Mouse (Mus musculus) kidney, postnatal 36 days (tissue): ENCODE results near the gene Lrrc55.

Experiments used
- DNase-seq, 2 experiments: peaks; one replicate each; pipeline ENCODE4 v3.0.0; 2021 to 2022; ENCODE audit warnings: mixed read lengths in 2 of 2

Lrrc55 gene

DNA sequence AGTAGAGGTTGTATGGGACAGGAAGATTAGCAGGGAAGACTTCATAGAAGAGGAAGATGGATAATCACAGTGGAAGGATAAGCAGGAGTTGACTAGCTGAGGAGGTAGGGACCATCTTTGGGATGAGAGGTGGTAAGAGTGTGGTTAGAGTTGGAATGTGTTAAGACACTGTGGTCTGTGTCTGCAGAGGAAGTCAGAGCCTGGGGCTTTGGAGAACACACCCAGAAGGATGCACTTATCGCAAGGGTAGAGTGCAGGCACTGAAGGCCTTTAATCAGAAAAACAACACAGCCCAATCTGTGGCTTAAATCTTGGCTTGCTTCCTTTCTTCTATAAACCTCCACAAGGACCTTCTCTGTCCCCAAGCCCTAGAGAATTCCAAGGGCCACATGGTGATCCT, 28.7 kb downstream of the Lrrc55 start:
- DNase-seq, result no peak

DNA sequence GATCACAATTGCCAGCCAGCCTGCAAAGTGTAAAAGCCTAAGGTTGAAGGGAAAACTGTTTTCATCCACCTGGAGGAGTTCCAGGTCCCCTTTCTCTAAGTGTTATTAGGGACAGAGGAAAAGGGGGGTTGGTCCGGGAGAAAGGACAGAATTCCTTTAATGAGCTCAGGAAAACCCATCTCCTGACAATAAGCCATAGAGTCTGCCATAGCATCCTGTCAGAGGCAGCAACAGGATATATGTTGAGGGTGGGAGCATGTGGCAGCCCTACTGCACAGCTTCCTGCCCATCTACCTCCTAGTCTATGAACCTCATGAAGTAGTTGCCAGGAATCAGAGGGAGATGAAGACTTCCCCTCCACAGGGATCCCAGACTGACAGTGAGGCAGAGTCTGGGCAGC, 29.4 kb downstream of the Lrrc55 start:
- DNase-seq, result no peak

DNA sequence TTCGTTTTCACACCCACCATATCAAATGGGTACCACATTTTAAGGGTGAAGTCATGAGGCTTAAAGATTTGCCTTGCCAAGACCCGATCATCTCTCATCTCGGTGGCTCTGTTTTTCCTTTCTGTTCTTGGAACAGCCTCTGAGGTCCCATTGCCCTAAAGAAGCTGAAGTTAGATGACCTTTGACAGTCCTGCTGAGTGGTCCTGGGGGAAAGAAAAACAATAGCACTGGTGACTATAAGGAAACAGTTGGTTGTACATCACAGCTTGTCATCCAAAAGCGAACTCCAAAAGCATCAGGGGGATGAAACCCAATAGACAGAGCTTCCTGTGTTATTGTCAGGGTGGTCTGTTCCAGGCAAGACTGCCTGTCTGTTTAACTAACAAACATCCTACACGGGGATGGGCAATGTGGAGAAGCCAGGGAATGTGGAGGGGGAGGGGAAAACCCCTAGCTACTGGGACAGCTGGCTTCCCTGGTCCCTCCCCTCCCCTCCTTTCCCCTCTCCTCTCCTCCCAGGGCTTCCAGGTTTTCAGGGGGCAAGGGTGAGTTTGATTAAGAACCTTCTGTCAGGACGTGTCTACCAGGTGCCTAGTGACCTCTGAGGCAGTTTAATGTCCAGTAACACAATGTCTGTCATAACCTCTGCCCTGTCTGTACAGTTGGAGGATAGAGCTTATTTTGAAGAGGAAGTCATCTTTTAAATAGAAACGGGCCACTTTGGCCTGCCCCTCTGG, 33.5 kb downstream of the Lrrc55 start:
- peak; percentile 47 to 64 for DNase-seq

DNA sequence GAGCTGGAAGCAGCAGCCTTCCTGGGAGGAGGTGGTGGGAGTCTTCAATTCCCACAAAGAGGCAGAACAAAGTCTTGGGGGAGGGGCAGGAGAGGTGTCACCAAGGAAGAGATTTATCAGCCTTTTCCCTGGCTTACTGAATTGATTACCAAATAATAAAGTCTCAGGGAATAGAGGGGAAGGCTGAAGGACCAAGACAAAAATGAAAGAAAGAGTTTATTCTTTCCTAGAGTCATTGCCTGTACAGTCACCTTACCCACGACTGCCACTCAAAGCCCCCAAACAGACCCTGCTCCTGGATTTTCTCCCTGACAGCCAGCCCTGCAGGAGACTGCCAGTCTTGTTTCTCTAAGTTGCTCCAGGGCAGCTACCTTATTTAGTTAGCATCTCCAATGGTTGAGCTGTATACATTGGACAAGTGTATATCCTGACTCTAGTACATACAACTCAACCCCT, 35.3 kb downstream of the Lrrc55 start:
- DNase-seq, result no peak

DNA sequence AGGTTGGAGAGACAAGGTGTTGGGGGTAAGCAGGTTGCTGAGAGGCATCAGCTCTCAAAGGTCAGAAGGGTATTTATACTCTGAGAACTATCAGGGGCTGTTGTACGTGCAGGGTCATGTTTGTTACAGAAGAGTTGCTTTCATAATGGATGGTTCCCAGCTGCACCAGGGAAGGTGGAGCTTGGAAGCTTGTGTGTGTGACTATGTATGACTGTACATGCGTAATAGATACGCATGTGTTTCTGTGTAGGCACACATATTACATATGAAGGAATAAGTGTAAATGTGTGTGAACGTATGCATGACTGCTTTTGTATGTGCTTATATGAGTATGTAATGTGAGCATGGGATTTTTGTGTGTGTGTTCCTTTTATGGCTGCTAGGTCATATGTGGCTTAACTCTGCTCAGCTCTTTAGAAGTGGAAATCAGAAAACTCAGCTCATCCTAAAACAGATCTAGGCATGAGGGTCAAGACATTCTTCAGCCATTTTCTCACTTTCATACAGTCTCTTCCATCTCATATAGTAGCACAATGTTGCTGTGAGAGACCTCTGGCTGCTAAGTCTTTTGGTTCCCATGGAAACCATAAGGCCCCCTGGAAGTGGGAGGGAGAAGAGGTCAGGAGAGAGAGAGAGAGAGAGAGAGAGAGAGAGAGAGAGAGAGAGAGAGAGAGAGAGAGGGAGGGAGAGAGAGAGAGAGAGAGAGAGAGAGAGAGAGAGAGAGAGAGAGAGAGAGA, 35.9 kb downstream of the Lrrc55 start:
- no peak for DNase-seq

DNA sequence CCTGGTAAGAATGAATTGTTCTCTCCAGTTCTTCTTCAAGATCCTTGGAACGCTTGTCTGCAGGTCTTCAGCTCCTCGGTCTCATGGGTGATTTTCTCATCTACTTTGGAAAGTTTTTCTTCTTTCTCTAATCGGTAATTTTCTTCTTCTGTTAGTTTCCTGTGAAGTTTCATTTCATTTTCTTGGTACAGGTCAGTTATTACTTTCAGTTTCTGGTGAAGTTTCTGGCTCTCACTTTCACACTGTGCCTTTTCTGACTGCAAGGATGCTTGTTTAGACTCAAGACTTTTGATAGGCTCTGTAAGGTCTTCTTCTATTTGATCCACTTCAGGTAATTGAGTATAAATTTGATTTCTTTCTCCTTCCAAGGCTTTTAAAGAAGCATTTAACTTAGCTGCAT, 39.6 kb downstream of the Lrrc55 start:
- DNase-seq, result no peak

DNA sequence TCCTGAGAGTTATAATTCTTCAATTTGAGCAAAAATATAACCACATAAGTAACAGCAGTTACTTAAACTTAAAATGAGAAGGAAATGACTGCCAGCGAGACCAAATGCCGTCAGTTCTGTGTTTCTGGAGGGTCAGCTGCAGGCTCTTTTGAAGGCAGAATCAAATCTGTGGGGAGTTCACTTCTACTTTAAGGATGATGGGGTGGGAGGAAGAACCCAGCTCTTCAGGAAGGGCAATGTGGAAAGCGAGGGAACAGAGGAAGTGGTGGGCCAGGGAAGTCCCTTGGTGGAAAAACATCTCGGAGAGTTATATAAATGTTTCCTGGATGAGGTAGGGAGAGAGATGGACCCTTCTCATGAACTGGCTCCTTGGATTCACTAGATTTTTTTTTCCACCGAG, 40.9 kb downstream of the Lrrc55 start:
- DNase-seq, result no peak

DNA sequence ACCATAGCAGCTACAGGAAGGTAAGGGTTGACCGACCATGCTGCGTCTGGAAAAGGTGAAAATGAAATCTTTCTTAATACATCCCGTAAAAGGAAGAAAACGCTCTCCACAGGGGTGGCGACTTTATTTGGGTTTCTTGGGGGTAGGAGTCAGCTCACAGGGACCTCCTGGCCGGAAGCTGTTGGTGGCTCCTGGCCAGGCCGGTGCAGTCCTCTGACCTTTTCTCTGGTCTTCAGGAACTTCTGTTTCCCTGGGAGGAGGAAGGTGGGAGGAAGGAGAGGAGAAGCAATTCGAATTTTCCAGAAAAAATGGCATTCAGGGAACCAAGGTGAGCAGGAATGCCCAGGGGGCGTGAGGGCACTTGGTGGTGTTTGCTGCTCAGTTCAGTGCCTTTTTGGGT, 41.7 kb downstream of the Lrrc55 start:
- DNase-seq, result peak; percentile 60 to 68

DNA sequence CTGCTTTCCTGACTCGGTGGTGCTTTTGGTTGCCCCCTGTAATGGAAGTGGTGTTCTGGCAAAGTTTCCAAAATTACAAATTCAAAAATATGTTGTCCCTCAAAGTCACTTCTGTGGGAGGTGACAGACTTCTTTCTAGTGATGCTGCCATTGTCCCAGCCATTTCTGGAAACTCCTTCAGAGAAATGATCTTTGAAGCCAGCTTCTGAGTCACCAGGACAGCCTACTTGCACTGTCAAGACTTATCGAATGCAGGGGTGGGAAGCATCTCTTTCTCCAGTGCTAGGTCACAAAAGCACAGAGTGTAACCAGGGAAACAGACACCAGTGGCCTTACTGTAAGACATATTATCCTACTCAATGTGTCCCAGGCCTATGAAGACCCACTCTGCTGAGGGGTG, 45.8 kb downstream of the Lrrc55 start:
- DNase-seq, result no peak

DNA sequence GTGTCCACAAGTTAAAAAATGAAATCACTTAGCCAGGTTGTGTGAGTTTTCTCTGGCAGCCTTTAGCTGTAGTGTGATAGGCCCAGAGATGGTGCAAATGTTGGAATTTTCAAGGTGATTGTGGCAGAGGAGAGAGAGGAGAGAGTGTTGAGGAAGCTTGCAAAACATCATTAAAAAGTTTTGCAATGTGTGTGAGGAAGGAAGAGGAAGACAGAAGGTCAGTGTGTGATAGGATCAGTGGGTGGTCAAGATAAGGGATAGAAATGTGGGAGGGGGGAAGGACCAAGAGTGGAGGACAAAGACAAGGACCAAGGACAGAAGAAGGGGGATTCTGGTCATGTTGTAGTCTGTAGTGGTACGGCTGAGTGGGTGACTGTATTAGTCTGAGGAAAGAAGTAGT, 46.6 kb downstream of the Lrrc55 start:
- DNase-seq, result no peak

DNA sequence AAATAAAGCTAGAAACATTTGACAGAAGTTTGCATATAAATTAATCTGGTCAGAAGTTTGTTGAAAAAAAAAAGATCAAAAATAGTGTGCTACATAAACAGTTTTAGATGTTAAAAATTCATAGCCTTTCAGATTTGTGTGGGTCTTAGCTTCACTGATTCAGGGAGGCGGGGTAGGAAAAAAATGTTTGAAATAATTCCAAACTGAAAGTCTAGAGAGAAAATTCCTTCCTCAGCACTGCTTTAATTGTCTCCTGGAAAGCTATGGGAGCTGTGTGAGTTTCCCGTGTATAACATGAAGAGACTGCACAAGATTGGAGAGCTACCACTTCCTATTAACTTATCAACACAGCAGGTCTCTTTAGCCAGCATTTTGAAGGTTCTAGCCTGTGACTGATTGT, 49.5 kb downstream of the Lrrc55 start:
- no peak for DNase-seq

DNA sequence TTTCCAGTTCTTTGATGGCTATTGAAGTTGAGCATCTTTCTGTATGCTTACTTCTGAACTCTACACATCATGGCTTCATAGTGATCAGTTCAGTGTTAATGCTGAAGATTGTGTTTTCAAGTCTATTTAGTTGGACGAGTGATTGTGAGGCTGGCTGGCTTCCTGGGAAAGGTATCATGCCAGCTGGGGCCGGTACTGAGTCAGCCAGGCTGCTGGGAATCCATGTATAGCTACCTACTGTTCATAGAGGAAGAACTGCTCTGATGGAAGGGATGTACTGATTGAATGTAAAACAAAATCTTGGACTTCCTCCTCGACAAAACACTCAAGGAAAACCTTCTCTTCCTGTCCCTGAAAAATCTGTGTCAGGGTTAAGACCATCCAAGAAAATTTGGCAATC, 51.7 kb downstream of the Lrrc55 start:
- no peak for DNase-seq

DNA sequence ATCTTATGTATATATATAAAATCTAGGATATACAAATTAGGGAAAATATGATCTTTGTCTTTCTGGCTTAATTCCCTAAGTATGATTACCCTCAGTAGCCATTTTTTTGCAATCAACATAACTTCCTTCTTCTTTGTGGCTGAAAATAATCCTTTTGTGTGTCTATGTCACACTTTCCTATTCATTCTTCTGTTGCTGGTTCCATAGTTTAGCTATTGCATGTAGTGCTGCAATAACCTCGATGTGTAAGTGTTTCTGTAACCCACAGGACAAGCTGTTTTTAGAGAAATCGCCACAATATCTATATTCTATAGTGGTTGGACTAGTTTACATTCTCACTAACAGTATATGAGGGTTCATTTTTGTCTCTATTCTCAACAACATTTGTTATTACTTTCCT, 52.1 kb downstream of the Lrrc55 start:
- DNase-seq, result no peak

DNA sequence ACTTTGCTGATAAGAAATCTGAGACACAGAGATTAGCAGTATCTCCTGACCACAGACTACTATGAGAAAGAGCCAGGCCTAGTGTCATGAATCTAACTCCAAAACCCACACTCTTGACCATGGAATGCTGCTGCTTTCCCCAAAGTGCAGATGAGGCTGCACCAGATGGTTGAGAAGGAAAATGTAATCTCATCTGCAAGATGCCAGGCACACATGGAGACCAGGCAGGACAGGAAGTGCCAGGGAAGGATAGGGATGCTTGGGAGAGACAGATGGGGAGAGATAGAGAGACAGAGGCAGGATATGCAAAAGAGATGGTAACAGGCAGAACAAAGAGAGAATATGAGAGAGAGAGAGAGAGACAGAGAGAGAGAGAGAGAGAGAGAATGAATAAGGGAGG, 56.2 kb downstream of the Lrrc55 start:
- DNase-seq, result no peak

DNA sequence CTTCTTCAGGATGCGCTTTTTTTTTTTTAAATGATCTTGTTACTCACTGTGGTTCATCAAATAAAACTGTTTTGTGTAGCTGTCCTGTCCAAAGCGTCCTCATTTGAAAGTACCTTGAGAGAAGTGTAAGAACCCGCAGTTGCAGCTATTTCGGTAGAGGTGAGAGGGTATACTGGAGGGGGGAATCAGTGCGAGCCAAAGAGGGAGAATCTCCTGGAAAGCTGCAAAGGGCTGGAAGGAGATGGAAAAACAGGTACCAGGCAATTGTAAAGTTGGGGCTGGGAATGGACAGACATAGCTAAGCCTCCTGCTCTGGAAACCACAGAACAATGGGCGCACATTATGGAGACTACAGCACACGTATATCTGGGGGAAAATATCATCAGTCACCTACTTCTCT, 57.2 kb downstream of the Lrrc55 start:
- DNase-seq, result no peak

DNA sequence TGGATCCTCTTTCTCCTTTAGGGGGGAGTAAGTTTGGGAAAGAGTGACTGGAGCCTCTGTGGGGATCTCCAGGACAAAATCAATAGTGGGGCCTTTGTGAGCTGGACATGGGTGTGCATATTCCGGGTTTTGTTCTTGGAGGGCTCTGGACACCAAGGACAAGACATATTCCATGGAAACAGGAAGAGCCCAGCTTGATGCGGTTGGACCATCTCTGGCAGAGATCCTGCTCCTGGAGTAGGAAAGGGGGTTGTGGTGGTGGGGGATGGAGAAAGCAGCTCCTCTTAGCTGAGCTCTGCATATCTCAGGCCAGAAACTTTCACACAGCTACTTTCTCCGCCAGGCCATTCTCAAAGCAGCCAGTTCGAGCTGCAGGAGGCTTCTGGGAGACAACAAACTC, 57.6 kb downstream of the Lrrc55 start:
- peak; percentile 27 to 39 for DNase-seq

DNA sequence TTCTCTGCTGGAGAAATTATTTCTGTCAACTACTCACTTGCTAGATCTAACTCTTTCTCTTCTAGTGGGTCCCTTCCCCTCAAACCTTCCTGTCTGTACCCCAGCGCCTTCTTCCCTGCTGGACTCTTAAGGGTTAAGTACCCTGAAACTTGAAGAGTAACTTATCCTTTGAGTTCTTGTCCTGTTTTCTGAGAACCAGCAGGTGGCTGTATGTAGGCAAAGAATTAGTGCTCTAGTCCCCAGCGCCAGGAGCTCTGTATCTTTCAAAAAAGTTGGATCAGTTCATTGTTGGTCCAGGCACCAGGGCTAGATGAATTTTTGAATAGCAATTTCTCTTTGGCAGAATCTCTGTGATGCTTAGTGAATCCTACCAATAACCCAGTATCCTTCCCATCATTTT, 58.9 kb downstream of the Lrrc55 start:
- DNase-seq, result no peak

DNA sequence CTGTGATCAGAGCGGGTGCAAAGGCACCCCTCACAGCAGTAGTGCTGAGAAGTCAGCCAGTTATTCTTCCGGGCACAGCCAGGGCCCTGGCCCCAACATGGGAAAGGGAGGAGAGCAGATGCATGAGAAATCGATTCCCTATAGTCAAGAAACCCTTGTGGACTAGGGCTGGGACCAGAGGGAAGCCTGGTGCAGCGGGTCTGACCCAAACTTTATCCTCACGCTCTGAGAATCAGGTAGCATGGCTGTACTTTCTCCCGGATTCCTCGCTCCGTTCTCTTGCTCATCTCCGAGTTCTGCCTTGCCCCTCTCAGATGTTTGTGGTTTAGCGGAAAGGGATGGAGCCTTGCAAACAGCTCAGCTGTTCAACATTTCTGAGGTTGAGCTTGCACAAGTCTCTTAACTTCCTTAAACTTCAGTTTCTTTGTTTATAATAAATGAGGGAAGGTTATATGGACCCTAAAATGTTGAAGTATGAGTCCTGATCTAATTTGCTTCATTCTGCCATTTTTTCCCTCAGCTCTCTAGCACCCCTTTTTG, 59.3 kb downstream of the Lrrc55 start:
- no peak for DNase-seq

DNA sequence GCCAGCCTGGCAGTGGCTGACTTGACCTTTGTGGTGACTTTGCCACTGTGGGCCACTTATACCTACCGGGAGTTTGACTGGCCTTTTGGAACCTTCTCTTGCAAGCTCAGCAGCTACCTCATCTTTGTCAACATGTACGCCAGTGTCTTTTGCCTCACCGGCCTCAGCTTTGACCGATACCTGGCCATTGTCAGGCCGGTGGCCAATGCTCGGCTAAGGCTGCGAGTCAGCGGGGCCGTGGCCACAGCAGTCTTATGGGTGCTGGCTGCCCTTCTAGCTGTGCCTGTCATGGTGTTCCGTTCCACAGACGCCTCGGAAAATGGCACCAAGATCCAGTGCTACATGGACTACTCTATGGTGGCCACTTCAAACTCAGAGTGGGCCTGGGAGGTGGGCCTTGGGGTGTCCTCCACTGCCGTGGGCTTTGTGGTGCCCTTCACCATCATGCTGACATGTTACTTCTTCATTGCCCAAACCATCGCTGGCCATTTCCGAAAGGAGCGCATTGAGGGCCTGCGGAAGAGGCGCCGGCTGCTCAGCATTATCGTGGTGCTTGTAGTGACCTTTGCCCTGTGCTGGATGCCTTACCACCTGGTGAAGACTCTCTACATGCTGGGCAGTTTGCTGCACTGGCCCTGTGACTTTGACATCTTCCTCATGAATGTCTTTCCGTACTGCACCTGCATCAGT, 60.0 kb downstream of the Lrrc55 start:
- DNase-seq, result peak in 1 of 2 experiments; percentile 17

DNA sequence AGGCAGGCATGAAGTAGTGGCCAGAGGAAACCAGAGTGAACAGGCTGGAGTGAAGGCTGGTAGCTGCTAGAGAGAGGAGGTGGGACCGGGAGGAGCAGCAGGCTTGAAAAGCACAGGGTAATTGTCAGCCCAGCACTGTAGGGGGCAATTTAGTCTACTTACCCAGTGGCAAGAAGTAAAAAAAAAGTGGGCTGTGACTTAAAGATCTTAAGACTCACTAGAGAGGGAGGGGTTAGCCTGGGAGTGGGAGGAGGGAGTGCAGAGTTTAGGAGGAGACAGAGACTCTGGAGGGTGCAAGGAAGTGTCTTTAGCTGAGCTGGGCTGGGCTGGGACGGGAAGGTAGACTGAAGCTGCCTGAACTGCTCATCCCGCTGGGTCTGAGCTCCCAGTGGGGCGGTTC, 60.9 kb downstream of the Lrrc55 start, which contains the start of gene Aplnr:
TSS of gene Aplnr (plus strand) at position 137 of the 400 bp plus-strand sequence.
- DNase-seq, result peak; percentile 47 to 59

DNA sequence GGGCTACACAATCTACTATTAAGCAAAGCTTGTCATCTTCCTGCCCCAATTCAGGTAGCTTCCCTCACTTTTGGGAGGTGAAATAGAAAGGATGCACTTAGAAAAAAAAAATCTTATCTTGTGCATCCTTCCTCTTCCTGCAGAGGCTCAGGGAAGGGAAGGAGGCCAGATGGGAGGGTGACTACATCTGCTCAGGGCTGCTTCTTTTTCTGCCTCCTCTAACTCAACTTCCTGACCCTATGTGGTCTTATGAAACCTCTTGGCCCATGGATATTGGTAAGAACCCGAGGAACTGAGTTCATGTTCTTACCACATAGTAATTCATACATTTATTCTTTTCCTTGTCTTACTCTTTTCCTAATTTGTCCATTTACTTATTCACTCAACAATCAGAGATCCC, 61.9 kb downstream of the Lrrc55 start:
- DNase-seq, result no peak

DNA sequence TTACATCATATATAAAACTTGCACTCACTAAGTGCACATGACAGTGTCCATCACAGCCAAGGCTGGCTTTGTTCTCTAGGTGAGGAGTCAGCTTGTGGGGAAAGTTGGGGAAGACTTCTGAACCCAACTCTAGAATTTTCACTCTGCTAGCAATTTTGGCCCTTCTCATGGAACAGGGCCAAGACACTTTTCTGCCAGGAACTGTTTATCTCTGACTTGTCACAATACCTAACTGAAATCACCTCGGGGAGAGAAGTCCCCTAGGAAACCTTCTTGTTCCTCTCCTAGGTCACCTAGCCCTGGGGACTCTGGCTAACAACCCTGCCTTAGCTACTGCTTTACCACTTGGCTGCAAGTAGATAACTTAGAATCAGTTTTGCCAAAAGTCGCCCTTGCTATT, 64.8 kb downstream of the Lrrc55 start:
- peak in 1 of 2 experiments; percentile 37 for DNase-seq

DNA sequence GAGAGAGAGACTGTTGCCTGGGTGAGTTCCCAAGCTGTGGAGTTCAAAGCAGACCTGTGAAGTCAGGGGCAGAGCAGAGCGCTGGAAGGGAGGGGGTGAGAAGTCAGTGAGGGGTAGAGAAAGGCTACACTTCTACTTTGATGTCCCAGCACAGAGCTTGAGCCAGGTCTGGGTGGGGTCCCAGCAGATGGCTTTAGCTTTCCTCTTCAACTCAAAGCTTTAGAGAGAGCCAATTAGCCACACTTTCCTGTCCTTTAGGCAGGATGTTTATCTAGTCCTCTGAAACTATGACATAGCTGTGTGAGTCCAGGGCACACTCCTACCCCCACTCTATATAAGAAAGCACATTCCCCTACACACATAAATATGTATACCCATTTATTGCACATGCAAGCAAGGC, 65.3 kb downstream of the Lrrc55 start:
- DNase-seq, result no peak

DNA sequence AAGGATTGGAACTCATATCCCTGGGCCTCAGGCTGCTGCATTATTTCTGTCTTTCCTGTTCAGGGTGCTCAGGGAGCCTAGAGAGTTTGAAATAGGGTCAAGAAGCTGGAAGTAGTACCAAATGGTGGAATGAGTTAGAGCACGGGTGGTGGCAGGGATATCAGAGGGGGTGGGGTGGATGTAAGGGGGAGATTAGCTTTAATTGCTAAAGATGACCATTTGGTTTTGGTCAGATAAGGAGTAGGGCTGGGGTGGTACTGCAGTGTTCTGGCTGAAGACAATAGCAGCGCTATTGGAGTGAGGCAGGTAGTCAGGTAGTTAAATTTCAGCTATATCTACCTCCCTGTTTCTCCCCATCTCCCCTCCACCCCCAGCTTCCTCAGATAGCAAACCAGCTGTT, 65.8 kb downstream of the Lrrc55 start:
- no peak for DNase-seq
